Mouse (Mus musculus) layer of hippocampus, adult 18-20 months (tissue): ENCODE results near the gene Nfib. TPM values are rescaled to one million over a fixed set of nuclear protein-coding genes. Genes with fewer than 3 reads are reported as not detected.

Experiments used
- DNase-seq, 2 experiments: peaks; one replicate each; pipeline ENCODE4 v3.0.0; 2022; ENCODE audit warnings: low spot score in 2 of 2
- total RNA-seq, 2 experiments: library from RNA; stranded (reverse); gene quantifications; 2 replicates each; pipeline ENCODE4 v1.2.3; 2021

Gene Nfib
- total RNA-seq, 2 experiments from 2014 or later = 153 to 156 TPM

GRCm38 (mm10) chr4:82635118-82635517, 70.4 kb downstream of the Nfib start:
- no peak for DNase-seq

- no peak for DNase-seq
Measured at GRCm38 (mm10) chr4:82634365-82634764, 71.2 kb downstream of the Nfib start.

DNA sequence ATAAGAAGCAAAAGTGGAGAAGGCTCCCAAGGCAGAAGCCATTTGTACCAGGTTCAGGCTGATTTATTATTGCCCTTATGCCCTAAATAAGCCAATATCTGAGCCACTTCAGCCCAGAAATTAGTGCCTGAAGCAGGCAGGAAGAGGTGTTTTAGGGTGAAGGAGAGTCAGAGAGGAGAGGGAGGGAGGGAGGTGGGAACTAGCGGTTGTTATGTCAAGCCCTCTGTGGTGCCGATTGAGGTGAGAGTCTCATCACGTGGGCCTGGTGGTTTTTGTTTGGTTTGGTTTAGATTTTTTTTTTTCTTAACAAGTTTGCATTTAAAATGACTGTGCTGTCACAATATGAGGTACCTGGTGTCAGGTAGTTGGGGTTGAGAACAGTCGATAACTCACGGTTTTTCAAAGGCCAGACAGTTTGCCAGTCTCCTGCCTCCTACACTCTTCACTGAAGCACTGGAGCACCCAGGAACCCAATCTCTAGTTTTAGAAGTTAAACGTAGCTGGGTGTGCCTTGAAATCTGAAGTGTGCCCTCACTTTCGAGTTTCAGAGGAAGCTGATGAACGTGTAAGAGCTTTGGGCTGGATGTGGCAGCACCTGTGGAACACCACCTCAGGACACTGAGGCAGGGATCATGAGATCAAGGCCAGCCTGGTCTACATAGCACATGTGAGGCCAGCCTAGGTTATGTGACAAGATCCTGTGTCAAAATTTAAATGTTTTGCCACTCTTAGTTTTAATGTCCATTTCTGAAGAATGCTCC, 81.1 kb downstream of the Nfib start:
- DNase-seq = no peak

DNA sequence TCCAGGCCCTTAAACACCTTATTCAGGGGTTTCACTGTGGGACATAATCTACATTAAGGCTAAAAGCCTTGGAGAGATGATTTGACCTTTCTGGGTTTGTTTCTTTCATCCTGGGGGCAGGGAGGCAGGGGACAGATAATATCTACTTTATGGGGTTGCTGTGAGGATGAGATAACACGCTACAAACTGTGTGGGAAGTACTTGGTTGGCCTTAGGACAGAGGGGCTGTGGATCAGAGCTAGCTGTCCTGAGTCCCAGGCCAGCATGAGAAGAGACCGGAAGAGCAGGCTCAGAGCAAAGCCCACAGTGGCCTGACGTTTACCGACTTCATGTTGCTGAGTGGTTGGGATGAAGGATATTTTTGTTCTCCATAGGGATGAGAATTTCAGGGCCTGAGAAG, 81.7 kb downstream of the Nfib start:
- no peak for DNase-seq

DNA sequence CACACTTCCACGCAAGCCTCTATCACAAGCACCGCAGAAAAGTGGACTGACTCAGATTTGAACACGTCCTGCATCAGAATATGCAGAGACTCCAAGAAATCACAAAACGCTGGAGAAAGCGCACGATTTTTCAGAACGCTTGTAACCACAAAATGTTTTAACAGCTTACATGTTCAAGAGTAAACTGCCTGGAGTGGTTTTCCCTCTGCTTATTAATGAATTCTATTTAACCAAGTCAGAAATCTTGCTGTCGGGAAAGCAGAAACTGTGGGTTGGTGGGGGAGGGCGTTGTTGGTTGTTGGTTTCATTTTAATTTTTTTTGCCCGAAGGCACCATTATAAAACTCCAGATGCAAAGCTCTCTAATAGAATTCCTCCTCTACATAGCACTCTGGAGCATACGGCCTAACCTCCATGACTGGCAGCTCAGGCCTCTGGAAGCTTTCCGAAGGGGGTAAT, 82.4 kb downstream of the Nfib start:
- DNase-seq = no peak

GRCm38 (mm10) chr4:82622321-82622836, 83.2 kb downstream of the Nfib start:
- DNase-seq = peak; percentile 76 to 88

DNA sequence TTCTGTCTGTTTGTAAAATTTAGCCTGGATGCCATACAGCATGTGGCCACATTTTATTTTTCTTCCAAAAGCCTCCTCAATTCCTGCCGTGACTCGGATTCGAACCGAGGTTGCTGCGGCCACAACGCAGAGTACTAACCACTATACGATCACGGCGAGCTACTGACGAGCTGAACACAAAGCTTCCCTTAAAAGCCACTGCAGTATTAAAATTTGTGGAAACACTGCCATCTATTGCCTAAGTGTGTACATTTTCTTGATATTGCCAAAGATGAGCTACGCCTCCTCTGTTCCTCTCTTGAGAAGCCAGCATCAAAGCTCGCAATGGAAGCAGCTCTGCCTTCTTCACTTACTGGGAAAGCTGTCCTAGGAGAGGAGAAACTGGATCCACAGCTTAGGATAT, 86.0 kb downstream of the Nfib start:
- peak; percentile 69 to 86 for DNase-seq

GRCm38 (mm10) chr4:82619003-82619402, 86.5 kb downstream of the Nfib start:
- DNase-seq = no peak

DNA sequence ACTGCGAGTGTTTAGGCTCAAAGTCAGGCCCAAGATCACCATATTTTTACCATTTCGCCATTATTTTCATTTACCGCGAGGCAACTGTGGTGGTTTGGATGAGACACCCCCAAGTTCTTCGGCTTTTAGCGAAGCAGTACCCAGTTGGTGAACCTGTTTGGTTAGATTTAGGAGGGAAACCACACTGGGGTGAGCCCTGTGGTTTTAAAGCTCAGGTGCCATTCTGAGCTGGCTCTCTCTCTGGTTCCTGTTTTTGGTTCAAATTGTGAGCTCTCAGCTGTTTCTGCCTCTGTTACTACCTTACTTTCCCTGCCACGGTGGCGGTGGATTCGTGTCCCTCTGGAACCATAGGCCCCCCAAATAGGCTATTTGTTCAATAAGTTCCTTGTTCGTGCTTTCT, 88.3 kb downstream of the Nfib start:
- DNase-seq = no peak

DNA sequence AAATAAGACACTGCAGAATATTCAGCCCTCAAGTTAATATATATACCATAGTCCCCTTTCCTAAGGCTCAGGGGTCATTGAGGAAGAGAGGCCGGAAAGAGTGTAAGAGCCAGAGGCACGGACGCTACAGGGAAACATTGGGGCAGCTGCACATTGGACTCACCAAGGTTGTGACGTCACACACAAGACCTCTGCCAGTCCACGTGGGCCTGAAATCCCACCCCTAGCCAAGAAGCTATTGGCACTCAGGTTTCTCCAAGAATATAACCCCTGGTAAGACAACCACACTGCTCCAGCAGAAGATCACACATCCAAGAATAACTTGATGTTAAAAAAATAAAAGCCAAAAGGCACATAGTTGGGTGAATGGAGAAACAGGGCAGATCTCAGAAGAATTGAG, 89.8 kb downstream of the Nfib start:
- DNase-seq = no peak

DNA sequence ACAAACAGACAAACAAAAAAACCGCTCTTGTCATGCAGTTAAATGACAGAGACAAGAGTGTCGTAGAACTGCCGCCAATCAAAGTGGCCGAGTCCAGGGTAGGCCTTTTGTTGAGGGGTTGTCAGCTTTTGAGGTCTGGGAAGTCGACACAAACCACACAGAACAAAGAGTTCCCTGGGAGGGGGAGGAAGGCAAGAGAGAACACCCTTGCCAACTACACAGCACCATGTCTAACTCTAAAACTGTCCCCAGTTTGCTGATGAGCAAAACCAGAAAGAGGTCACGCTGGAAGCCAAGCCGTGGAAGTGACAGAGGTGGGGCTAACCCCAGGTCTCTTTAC, 91.1 kb downstream of the Nfib start:
- no peak for DNase-seq

DNA sequence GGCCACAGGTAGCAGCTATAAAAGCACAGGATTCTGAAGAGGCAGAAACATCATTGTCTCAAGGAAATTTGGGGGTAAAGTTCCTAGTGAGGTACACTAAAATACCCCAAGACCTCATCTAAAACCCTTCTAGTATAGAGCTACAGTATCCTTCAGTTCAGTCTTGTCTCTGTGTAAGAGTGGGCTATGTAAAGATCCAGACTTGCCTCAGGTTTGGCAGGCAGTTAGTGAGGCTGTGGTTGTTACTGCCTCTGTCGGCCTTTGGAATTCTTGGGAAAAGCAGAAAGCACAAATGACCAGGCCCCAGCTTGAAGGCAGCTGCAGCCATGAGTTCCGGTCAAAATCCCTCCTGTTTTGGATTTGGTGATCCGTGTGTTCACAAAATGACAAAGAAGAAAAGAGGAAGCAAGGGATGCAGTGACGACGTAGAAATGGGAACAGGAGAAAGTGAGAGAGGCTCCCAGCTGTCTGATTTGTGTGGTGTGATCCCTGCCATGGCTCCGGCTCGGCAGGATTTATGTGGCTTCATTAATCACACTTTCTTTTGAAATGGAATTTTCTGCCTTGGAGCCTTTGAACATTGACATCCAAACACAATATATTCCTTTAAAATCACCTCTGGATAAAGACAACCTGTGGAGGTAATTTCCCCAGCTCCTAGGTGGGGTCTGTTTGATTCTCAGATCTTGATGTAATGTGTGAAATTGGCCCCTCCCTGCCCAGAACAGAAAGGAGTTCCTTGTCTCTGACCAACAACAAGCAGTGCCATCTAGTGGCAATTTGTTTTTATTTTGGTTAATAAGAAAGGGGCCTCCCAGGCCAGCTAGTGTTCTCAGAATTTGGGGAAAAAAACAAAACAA, 91.7 kb downstream of the Nfib start:
- DNase-seq = peak in 1 of 2 experiments; percentile 82

DNA sequence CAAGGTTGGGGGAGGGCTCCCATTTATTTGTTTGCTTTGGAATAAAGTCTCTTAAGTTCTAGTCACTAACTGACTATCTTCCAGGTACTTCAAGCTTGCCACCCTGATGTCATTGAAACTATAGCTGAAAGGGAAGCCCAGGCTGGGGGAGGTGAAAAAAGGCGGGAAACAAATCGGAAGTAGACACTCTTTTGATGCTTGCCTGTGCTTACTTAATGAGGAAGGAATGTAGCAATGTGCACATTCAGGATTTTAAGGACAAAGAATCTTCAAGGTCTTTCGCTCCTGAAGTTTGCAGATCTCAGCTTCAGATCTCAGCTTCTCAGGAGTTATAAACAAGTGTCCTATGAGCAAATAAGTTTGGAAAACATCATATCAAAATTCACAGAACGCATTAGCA, 95.9 kb downstream of the Nfib start:
- no peak for DNase-seq

- DNase-seq = no peak
Measured at GRCm38 (mm10) chr4:82608768-82609610, 96.6 kb downstream of the Nfib start.

DNA sequence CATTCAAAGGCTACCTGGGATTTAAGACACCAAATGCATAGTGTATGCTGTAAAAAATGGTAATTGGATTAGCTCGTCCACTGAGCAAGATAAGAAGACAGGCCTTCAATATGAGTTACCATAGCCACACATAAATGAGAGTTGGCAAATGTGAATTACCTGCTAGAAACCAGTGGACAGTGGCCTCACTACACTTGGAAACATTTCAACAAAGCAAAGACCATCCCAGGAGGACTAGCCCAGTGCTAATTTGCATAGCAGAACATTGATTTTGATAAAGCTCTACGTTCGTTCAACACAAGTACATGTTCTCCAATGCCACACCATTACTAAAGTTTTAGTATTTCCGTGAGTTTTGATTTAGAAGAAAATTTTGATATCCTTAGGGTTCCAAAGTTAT, 98.3 kb downstream of the Nfib start:
- no peak for DNase-seq

- DNase-seq = no peak
Measured at GRCm38 (mm10) chr4:82606351-82606750, 99.2 kb downstream of the Nfib start.

GRCm38 (mm10) chr4:82605034-82605784, 100.3 kb downstream of the Nfib start:
- DNase-seq = no peak

DNA sequence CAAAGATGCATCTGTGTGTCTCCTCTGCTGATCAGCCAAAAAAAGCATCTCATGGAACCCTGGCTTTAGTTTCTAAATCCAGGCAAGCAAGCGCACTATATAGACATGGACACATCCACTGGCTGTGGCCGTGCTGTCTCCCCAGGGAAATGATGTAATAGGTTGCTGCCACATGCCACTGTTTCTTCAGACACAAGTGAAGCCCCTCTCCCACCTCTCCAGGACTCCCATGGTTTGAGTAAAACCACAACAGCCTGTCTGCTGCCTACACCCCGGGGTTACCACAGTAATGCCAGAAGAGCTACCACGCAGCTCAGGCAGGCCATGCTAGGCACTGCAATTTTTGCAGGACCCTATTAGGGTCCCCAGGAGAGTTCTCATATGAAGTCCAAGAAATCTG, 101.0 kb downstream of the Nfib start:
- no peak for DNase-seq

DNA sequence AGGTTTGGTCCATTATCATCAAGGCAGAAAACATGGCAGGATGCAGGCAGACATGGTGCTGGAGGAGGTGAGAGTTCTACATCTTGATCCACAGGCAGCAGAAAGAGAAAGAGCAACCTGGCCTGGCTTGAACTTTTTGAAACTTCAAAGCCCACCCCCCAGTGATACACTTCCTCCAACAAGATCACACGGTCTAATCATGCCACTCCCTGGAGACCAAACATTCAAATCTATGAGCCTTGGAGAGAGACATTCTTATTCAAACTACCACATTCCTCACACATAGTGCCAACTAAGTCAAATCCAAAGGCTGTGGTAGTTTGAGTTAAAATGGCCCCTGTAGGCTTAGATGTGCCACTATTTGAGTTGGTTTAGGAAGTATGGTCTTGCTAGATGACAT, 104.9 kb downstream of the Nfib start:
- DNase-seq = no peak

DNA sequence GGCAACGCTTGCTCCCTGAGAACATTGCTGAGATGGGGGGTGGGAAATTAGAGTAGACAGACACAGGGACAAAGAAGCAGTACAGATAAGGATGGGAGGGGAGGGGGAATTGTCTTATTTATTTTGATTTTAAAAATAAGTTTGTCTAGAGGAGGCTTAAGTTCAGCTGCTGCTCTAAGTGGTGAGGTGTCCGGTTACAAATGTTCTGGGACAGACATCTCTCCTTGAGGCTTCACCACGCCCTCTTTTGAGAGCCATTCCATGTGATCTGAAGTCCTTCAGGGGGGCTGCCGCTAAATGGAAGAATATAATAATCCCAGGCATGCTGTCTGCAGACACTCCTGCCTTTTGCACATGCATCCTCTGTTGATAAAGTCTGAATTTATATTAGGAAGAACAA, 107.1 kb downstream of the Nfib start:
- DNase-seq = no peak
